Mouse (Mus musculus): ENCODE measurements around the gene Fsd1. TPM values are rescaled to one million over a fixed set of nuclear protein-coding genes. Genes with fewer than 3 reads are reported as not detected.

The Fsd1 gene
- polyA plus RNA-seq, 1 experiment, result 1.2 TPM

DNA sequence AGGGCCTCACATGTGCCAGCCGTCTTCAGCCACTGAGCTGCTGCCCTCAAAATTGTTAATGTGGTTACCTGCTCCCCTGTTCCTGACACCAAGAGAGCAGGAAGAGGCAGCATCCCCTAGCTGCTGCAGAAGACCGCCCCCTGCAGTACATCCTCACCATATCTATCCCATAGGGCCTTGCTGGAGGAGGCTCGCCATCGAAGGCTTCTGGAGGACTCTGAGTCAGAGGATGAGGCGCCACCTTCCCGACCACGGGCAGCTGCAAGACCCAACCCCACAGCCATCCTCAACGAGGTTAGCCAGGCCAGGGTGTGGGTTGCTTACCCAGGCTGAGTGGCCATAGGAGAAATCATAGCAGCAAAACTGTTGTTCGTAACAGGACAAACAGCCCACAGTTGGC, 21.3 kb upstream of the Fsd1 start:
- H3K27me3 ChIP-seq (ENCODE audit: control insufficient read depth, insufficient read depth, insufficient read length), result no peaks in the 10 kb centered on the region
- H3K36me3 ChIP-seq (ENCODE audit: control insufficient read depth, insufficient read depth), result peaks cover 31% of the 10 kb centered on the region
- peaks cover 7% of the 10 kb centered on the region for H3K79me2 ChIP-seq (ENCODE audit: control insufficient read depth, insufficient read depth)
- no peak overlapping the region for H3ac ChIP-seq (ENCODE audit: control insufficient read depth, insufficient read length, low read depth)
- TF ChIP-seq USF1 (IDR thresholded peaks at IDR 0.05; ENCODE audit: low read depth) (no peak), FOSL1 (IDR thresholded peaks at IDR 0.05; ENCODE audit: insufficient read depth, low read length, poor library complexity, severe bottlenecking) (no peak), MAX (IDR thresholded peaks at IDR 0.05) (no peak), MYOD1 (IDR thresholded peaks at IDR 0.05; ENCODE audit: control insufficient read depth, insufficient read length, low read depth) (no peak), MYOG (IDR thresholded peaks at IDR 0.05; ENCODE audit: control insufficient read depth, extremely low read depth, insufficient read length) (no peak)
- no peak overlapping the region for H3K4me3 ChIP-seq (ENCODE audit: insufficient read depth, poor library complexity, severe bottlenecking)
- H3K79me3 ChIP-seq (ENCODE audit: low read depth), result peaks cover 7% of the 10 kb centered on the region

DNA sequence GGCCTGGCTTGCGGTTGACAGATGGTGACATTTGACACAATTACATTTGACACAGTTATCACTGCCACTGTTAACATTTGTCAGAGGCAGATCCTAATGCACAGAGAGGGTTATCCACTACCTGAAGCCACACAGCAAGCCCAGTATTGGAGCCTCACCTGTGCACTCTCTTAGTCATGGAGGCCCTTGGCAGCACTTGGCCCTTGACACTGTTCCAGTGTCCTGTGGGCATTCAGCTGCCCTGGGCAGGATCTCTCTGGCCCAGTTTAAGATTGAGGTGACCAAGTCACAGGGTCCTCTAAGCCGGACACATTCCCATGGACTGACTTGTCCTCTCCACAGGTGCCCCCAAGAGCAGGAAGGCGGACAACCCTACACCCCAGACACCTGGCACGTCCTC, 19.1 kb upstream of the Fsd1 start:
- no peaks in the 10 kb centered on the region for H3K79me2 ChIP-seq (ENCODE audit: control insufficient read depth, insufficient read depth)
- H3K27me3 ChIP-seq (ENCODE audit: control insufficient read depth, insufficient read depth, insufficient read length), result peaks cover 20% of the 10 kb centered on the region
- peaks cover 2% of the 10 kb centered on the region for H3K79me3 ChIP-seq (ENCODE audit: low read depth)
- H3K36me3 ChIP-seq (ENCODE audit: control insufficient read depth, insufficient read depth), result peaks cover 19% of the 10 kb centered on the region
- no peak overlapping the region for H3K4me3 ChIP-seq (ENCODE audit: insufficient read depth, poor library complexity, severe bottlenecking)
- no peak for TF ChIP-seq MYOG (IDR thresholded peaks at IDR 0.05; ENCODE audit: control insufficient read depth, extremely low read depth, insufficient read length)
- no peak for TF ChIP-seq USF1 (IDR thresholded peaks at IDR 0.05; ENCODE audit: low read depth)
- no peak for TF ChIP-seq CTCF (IDR thresholded peaks at IDR 0.05; ENCODE audit: control insufficient read depth, insufficient read depth, insufficient read length)
- no peak for TF ChIP-seq MAX (IDR thresholded peaks at IDR 0.05)
- TF ChIP-seq FOSL1 (IDR thresholded peaks at IDR 0.05; ENCODE audit: insufficient read depth, low read length, poor library complexity, severe bottlenecking), result no peak
- no peak for TF ChIP-seq MYOD1 (IDR thresholded peaks at IDR 0.05; ENCODE audit: control insufficient read depth, insufficient read length, low read depth)
- no peak for TF ChIP-seq CEBPB (IDR thresholded peaks at IDR 0.05; ENCODE audit: low read depth)
- H3ac ChIP-seq (ENCODE audit: control insufficient read depth, insufficient read length, low read depth), result no peak overlapping the region

GRCm38 (mm10) chr17:55968210-55968609, 18.1 kb upstream of the Fsd1 start:
- Histone ChIP-seq H3K4me3 (ENCODE audit: insufficient read depth, poor library complexity, severe bottlenecking) (no peak overlapping the region), H3K79me2 (ENCODE audit: control insufficient read depth, insufficient read depth) (no peaks in the 10 kb centered on the region), H3K27me3 (ENCODE audit: control insufficient read depth, insufficient read depth, insufficient read length) (peaks cover 30% of the 10 kb centered on the region), H3K36me3 (ENCODE audit: control insufficient read depth, insufficient read depth) (peaks cover 16% of the 10 kb centered on the region), H3K79me3 (ENCODE audit: low read depth) (no peaks in the 10 kb centered on the region), H3ac (ENCODE audit: control insufficient read depth, insufficient read length, low read depth) (no peak overlapping the region)
- TF ChIP-seq CTCF (IDR thresholded peaks at IDR 0.05; ENCODE audit: control insufficient read depth, insufficient read depth, insufficient read length), result no peak
- no peak for TF ChIP-seq FOSL1 (IDR thresholded peaks at IDR 0.05; ENCODE audit: insufficient read depth, low read length, poor library complexity, severe bottlenecking)
- TF ChIP-seq MYOG (IDR thresholded peaks at IDR 0.05; ENCODE audit: control insufficient read depth, extremely low read depth, insufficient read length), result no peak
- TF ChIP-seq MAX (IDR thresholded peaks at IDR 0.05), result no peak
- TF ChIP-seq CEBPB (IDR thresholded peaks at IDR 0.05; ENCODE audit: low read depth), result no peak
- no peak for TF ChIP-seq MYOD1 (IDR thresholded peaks at IDR 0.05; ENCODE audit: control insufficient read depth, insufficient read length, low read depth)
- TF ChIP-seq USF1 (IDR thresholded peaks at IDR 0.05; ENCODE audit: low read depth), result no peak

DNA sequence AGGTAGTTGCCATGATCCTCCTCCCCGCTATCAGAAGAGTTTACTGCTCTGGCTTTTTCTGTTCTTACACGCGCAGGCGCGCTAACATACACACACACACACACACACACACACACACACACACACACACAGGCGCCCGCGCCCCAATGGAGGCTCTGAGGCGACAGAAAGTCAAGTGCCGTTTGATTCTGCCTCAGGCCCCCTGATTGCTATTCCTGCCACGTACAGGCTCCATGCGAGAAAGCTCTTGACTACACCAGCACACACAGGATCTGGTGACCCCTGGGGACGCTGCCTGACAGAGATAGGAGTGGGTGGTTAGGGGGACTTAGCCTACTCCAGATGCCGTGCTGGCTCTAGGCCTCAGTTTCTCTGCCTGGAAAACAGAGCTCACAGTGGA, 16.7 kb upstream of the Fsd1 start:
- H3K27me3 ChIP-seq (ENCODE audit: control insufficient read depth, insufficient read depth, insufficient read length), result peaks cover 35% of the 10 kb centered on the region

DNA sequence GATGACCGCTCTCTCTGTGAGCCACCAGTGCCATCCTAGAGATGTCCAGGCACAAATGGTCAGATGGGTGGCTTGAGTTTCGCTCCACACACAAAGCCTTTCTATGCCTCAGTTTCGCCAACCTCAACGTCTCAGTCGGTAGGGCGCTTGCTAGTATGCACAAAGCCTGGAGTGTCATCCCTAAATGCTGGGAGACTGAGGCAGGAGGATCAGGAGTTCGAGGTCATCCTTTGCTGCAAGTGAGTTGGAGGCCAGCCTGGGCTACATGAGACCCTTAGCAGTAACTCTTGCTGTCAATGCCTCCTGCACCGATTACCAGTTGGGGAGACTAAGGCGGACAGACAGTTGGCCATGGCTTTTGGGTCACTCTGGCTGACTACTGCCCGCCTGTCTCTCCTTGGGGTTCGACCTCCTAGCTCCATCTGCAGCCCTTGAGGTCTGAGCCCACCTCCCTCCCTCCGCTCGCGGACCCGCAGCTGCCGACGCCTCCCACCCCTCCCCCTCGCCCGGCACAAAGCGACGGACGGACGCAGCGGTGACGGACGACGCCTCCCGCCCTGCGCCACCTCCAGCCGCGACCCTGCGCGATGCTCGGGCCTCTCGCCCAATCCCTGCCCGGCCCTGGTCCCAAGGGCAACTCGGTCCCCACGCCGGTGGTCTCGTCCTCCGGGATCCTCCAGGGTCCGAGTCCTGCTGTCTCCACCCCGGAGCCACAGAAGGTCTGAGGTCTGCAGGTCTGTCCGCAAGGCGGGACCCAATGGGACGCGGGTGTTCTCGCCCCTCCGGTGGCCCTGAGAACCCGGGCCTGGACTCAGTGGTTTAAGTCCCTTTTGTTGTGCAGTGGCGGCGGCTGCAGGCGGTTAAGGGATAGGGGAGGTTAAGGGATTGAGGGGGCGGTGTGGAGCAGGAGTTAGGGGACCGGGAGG, 16.1 kb upstream of the Fsd1 start, which contains the start of gene Shd:
Gene Shd, plus strand, starts transcription at position 502 of the 926 bp plus-strand sequence.
- H3K79me3 ChIP-seq (ENCODE audit: low read depth), result no peaks in the 10 kb centered on the region
- TF ChIP-seq MAX (IDR thresholded peaks at IDR 0.05) (no peak), CTCF (IDR thresholded peaks at IDR 0.05; ENCODE audit: control insufficient read depth, insufficient read depth, insufficient read length) (no peak), CEBPB (IDR thresholded peaks at IDR 0.05; ENCODE audit: low read depth) (no peak), MYOD1 (IDR thresholded peaks at IDR 0.05; ENCODE audit: control insufficient read depth, insufficient read length, low read depth) (no peak), USF1 (IDR thresholded peaks at IDR 0.05; ENCODE audit: low read depth) (no peak), FOSL1 (IDR thresholded peaks at IDR 0.05; ENCODE audit: insufficient read depth, low read length, poor library complexity, severe bottlenecking) (no peak)
- no peaks in the 10 kb centered on the region for H3K79me2 ChIP-seq (ENCODE audit: control insufficient read depth, insufficient read depth)
- H3K36me3 ChIP-seq (ENCODE audit: control insufficient read depth, insufficient read depth), result peaks cover 13% of the 10 kb centered on the region
- peaks cover 35% of the 10 kb centered on the region for H3K27me3 ChIP-seq (ENCODE audit: control insufficient read depth, insufficient read depth, insufficient read length)
- H3K4me3 ChIP-seq (ENCODE audit: insufficient read depth, poor library complexity, severe bottlenecking), result no peak within 1 kb of the TSS
- H3ac ChIP-seq (ENCODE audit: control insufficient read depth, insufficient read length, low read depth), result no peak within 1 kb of the TSS

More for the DNA sequence above, 16.7 kb upstream of the Fsd1 start:
- Histone ChIP-seq H3K79me2 (ENCODE audit: control insufficient read depth, insufficient read depth) (no peaks in the 10 kb centered on the region), H3K36me3 (ENCODE audit: control insufficient read depth, insufficient read depth) (peaks cover 16% of the 10 kb centered on the region), H3K79me3 (ENCODE audit: low read depth) (no peaks in the 10 kb centered on the region), H3K4me3 (ENCODE audit: insufficient read depth, poor library complexity, severe bottlenecking) (no peak overlapping the region), H3ac (ENCODE audit: control insufficient read depth, insufficient read length, low read depth) (no peak overlapping the region)
- no peak for TF ChIP-seq MAX (IDR thresholded peaks at IDR 0.05)
- no peak for TF ChIP-seq MYOD1 (IDR thresholded peaks at IDR 0.05; ENCODE audit: control insufficient read depth, insufficient read length, low read depth)
- TF ChIP-seq USF1 (IDR thresholded peaks at IDR 0.05; ENCODE audit: low read depth), result no peak
- TF ChIP-seq MYOG (IDR thresholded peaks at IDR 0.05; ENCODE audit: control insufficient read depth, extremely low read depth, insufficient read length), result no peak
- TF ChIP-seq FOSL1 (IDR thresholded peaks at IDR 0.05; ENCODE audit: insufficient read depth, low read length, poor library complexity, severe bottlenecking), result no peak
- TF ChIP-seq CEBPB (IDR thresholded peaks at IDR 0.05; ENCODE audit: low read depth), result no peak
- TF ChIP-seq CTCF (IDR thresholded peaks at IDR 0.05; ENCODE audit: control insufficient read depth, insufficient read depth, insufficient read length), result no peak

Measured in C2C12 (cell line).